Mouse (Mus musculus) embryonic fibroblast, embryonic 13.5 days (primary cell): ENCODE measurements at regions not wholly inside any gene's neighbourhood (a gene's known extent, or its start where the extent isn't known, plus 50 kb on each side); places are given as distances from the start of the nearest gene placed in this dataset.

Source experiments
- CTCF ChIP-seq: IDR thresholded peaks from 2 replicates; pipeline ENCODE4 v1.5.1; 2011; ENCODE audit warnings: mild to moderate bottlenecking, control low read depth, low read length, moderate library complexity, borderline replicate concordance; ENCODE audit not compliant: insufficient read depth
- POLR2A ChIP-seq: IDR thresholded peaks from 2 replicates; pipeline ENCODE4 v1.6.1; 2011; ENCODE audit warnings: low read depth, mild to moderate bottlenecking, control low read depth, low read length, moderate library complexity

GRCm38 (mm10) chr4:105925506-105925905 is 135.8 kb downstream of the Gm12728 start:
- TF ChIP-seq CTCF, result no peak
- no peak for TF ChIP-seq POLR2A
